Mouse (Mus musculus) thymus, adult 2 months (tissue): ENCODE results near the gene Agfg2. TPM values are rescaled to one million over a fixed set of nuclear protein-coding genes. Genes with fewer than 3 reads are reported as not detected.

ENCODE experiments used
- DNase-seq: peaks from one replicate; pipeline ENCODE4 v3.0.0; 2021
- H3K27ac ChIP-seq: fragments of 200-500 bp; 2 replicates; pipeline ENCODE4 v1.5.1; 2012; ENCODE audit warnings: low read length, control low read depth; ENCODE audit not compliant: control insufficient read depth, insufficient read depth
- H3K27me3 ChIP-seq: fragments of 200-500 bp; 2 replicates; pipeline ENCODE4 v1.6.1; 2012; ENCODE audit warnings: mild to moderate bottlenecking, low read length, moderate library complexity, mixed read lengths; ENCODE audit not compliant: control insufficient read depth, insufficient read depth
- H3K36me3 ChIP-seq: fragments of 200-500 bp; 2 replicates; pipeline ENCODE4 v1.6.1; 2012; ENCODE audit warnings: mild to moderate bottlenecking, low read length, moderate library complexity; ENCODE audit not compliant: control insufficient read depth, insufficient read depth
- H3K4me1 ChIP-seq: fragments of 200-500 bp; replicated peaks from 2 replicates; pipeline ENCODE4 v1.6.1; 2012; ENCODE audit warnings: low read length; ENCODE audit not compliant: control insufficient read depth, insufficient read depth
- H3K4me3 ChIP-seq: fragments of 200-500 bp; 2 replicates; pipeline ENCODE4 v1.5.1; 2012; ENCODE audit warnings: mild to moderate bottlenecking, low read length, control low read depth, moderate library complexity; ENCODE audit not compliant: control insufficient read depth, insufficient read depth
- CTCF ChIP-seq: fragments of 200-500 bp; IDR thresholded peaks from 2 replicates; pipeline ENCODE4 v1.5.1; 2012; ENCODE audit warnings: mild to moderate bottlenecking, control low read depth, low read length, moderate library complexity, borderline replicate concordance; ENCODE audit not compliant: control insufficient read depth, poor library complexity, insufficient read depth; ENCODE audit errors: extremely low read depth
- POLR2A ChIP-seq: fragments of 200-500 bp; IDR thresholded peaks from 2 replicates; pipeline ENCODE4 v1.6.1; 2012; ENCODE audit warnings: mild to moderate bottlenecking, low read length, control low read depth, moderate library complexity; ENCODE audit not compliant: control insufficient read depth, poor library complexity, insufficient read depth; ENCODE audit errors: extremely low read depth
- WGBS: fragments of 180-500 bp; shearing (Covaris S2); methylation state at CpG from one replicate; pipeline ENCODE4 v1.1.7; 2018; 5-methylcytosine and 5-hydroxymethylcytosine counted together
- polyA plus RNA-seq: library from polyadenylated mRNA; depleted of rRNA; stranded (reverse); fragments of >200 nt; gene quantifications from 2 replicates; pipeline ENCODE4 v1.2.3, GENCODE M21; 2012; rRNA removed

The Agfg2 gene
- polyA plus RNA-seq, 1 experiment: 205 TPM

DNA sequence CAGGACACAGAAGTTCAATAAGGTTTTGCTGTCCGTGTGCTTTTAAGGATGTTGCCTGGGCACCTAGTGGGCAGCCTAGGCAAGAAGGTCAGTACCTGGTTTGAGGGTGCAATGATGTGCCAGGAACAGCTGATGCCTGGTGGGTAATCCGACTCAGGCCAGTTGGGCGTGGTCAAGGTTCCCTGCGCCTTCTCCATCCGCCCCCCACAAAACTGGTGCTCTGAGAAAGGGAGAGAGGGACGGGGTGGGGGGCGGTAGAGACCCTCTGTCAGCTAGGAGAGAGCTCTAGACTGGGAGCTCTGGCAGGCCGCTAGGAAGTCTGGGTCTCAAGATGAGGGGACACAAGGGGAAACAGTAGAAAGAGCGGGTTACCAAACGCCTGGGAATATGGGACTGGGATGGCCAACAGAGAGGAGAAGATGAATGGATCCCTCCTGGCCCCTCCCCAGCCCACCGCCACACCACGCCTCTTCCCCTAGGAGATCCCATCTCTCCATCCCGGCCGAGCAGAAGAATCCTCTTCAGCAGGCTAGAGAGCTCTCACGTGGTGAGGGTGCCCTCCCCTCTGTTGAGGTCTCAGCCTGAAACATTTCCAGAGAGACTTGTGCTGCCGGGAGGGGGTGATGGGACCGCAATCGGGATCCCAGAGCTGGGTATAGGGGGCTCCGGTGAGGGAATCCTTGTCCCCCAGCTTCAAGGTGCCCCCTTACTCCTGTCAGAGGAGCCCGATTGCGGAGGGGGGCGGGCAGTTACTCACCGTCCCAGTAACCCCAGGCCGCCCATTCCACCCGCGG, 76.5 kb downstream of the Agfg2 start:
- H3K27me3 ChIP-seq: no peaks in the 10 kb centered on the region
- no peak overlapping the region for H3K27ac ChIP-seq
- WGBS: 90% methylated on average over 26 of the region's 26 CpGs
- 0 out of 2 replicates have a peak, but pooled peaks cover 6% of the 10 kb centered on the region for H3K4me1 ChIP-seq
- DNase-seq: no peak
- TF ChIP-seq CTCF: no peak
- TF ChIP-seq POLR2A: no peak
- H3K36me3 ChIP-seq: no peaks in the 10 kb centered on the region
- no peak overlapping the region for H3K4me3 ChIP-seq

GRCm38 (mm10) chr5:137601365-137601729, 83.2 kb downstream of the Agfg2 start:
- TF ChIP-seq POLR2A (no peak), CTCF (no peak)

DNA sequence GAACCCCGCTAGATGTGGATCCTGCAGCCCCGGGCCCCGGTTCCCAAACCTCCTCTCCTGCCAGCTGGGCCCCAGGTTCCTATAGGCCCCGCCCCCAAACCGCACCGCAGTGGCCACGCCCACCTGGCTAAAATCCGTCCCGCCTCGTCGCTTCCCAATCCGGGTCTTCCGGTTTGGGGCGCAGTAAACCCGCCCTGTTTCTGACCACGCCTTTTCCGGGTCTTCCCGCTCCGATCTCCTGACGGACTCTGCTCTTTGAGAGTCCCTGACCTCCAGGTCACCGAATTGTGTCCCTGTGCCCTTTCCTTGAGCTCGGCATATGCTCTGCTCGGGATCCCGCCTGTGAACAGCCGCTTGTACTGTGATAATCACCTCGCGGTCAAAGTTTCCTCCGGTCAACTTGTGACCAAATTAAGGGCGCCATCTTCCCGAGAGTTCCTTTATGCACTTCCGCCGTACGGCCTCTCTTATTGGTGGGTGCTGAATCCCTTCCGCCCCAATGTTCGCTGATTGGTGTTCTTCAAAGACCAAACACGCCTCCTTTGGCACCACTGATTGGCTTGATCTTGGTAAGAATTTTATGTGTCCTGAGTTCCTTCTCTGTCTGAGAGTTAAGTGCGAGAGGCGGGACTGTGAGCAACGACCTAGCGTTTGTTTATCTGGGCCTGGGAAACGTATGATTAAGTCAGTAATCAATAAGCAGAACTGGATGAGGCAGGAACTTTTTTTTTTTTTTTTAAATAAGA, 83.7 kb downstream of the Agfg2 start, which contains the start of gene Mospd3:
TSS of gene Mospd3 (minus strand) at position 440 of the 746 bp plus-strand sequence.
- H3K27me3 ChIP-seq: no peaks in the 10 kb centered on the region
- TF ChIP-seq POLR2A (peak; percentile 59; the same call in 1 of the 2 replicates), CTCF (no peak; the same call in 1 of the 2 replicates)
- WGBS: under 1% methylated on average over 41 of the region's 41 CpGs
- DNase-seq: peak; percentile 98
- H3K27ac ChIP-seq: peak within 1 kb of the TSS; percentile 92
- no peaks in the 10 kb centered on the region; the same call in 1 of the 2 replicates for H3K36me3 ChIP-seq
- H3K4me1 ChIP-seq: peaks cover 39% of the 10 kb centered on the region
- peak within 1 kb of the TSS; percentile 92 for H3K4me3 ChIP-seq

More at GRCm38 (mm10) chr5:137601365-137601729, 83.2 kb downstream of the Agfg2 start:
- WGBS: under 1% methylated on average over 22 of the region's 22 CpGs
- Histone ChIP-seq H3K36me3 (no peaks in the 10 kb centered on the region; the same call in 1 of the 2 replicates), H3K4me3 (peak overlapping the region; percentile 63), H3K27me3 (no peaks in the 10 kb centered on the region), H3K4me1 (peaks cover 39% of the 10 kb centered on the region), H3K27ac (peak overlapping the region; percentile 82)
- DNase-seq: peak; percentile 19

Other genes with a start within 250 kb of the Agfg2 start
- 0.24 and 0.36 TPM in 2 replicates for gene Zan, start 207.7 kb downstream of the Agfg2 start, polyA plus RNA-seq
- gene Pop7, start 182.2 kb downstream of the Agfg2 start, polyA plus RNA-seq: 65.5 and 68.7 TPM in 2 replicates
- gene Gigyf1, start 166.2 kb downstream of the Agfg2 start, polyA plus RNA-seq: 83.9 and 84.3 TPM in 2 replicates
- not detected in 2 replicates for gene Epo, start 151.5 kb downstream of the Agfg2 start, polyA plus RNA-seq
- gene Gnb2, start 151.2 kb downstream of the Agfg2 start, polyA plus RNA-seq: 1,444 and 1,492 TPM in 2 replicates
- gene Actl6b, start 131.2 kb downstream of the Agfg2 start, polyA plus RNA-seq: 0.20 TPM in 1 of 2 replicates, not detected in the other
- gene Tfr2, start 114.9 kb downstream of the Agfg2 start, polyA plus RNA-seq: 0.49 and 2.4 TPM in 2 replicates
- gene Mospd3, start 83.7 kb downstream of the Agfg2 start, polyA plus RNA-seq: 252 and 273 TPM in 2 replicates
- gene Pcolce, start 70.9 kb downstream of the Agfg2 start, polyA plus RNA-seq: 21.9 and 29.7 TPM in 2 replicates
- gene Fbxo24, start 55.7 kb downstream of the Agfg2 start, polyA plus RNA-seq: 0.27 and 0.31 TPM in 2 replicates
- 576 and 587 TPM in 2 replicates for gene Lrch4, start 55.6 kb downstream of the Agfg2 start, polyA plus RNA-seq
- gene Gm20605, start 55.6 kb downstream of the Agfg2 start, polyA plus RNA-seq: 149 and 153 TPM in 2 replicates
- gene Sap25, start 43.4 kb downstream of the Agfg2 start, polyA plus RNA-seq: 576 and 646 TPM in 2 replicates
- gene Irs3, start 39.0 kb downstream of the Agfg2 start, polyA plus RNA-seq: 2.2 and 2.5 TPM in 2 replicates
- 97.2 and 110 TPM in 2 replicates for gene Nyap1, start 56.9 kb upstream of the Agfg2 start, polyA plus RNA-seq
- 670 and 672 TPM in 2 replicates for gene Tsc22d4, start 61.0 kb upstream of the Agfg2 start, polyA plus RNA-seq
- 101 and 120 TPM in 2 replicates for gene Ppp1r35, start 94.1 kb upstream of the Agfg2 start, polyA plus RNA-seq
- 81.9 and 87.5 TPM in 2 replicates for gene Mepce, start 102.9 kb upstream of the Agfg2 start, polyA plus RNA-seq
- gene Zcwpw1, start 103.1 kb upstream of the Agfg2 start, polyA plus RNA-seq: 4.6 TPM in 2 replicates
- 7.2 and 13.5 TPM in 2 replicates for gene Pilra, start 151.6 kb upstream of the Agfg2 start, polyA plus RNA-seq
- gene Pilrb1, start 173.4 kb upstream of the Agfg2 start, polyA plus RNA-seq: 9.5 and 10.1 TPM in 2 replicates
- gene Pilrb2, start 187.1 kb upstream of the Agfg2 start, polyA plus RNA-seq: 8.7 and 11.4 TPM in 2 replicates
- gene Cyp3a13, start 236.9 kb upstream of the Agfg2 start, polyA plus RNA-seq: 0.17 and 0.26 TPM in 2 replicates